Mouse (Mus musculus): ENCODE data around the gene Eaf1. TPM values are rescaled to one million over a fixed set of nuclear protein-coding genes. Genes with fewer than 3 reads are reported as not detected.

Eaf1 gene
- total RNA-seq, 1 experiment = 58.0 TPM

DNA sequence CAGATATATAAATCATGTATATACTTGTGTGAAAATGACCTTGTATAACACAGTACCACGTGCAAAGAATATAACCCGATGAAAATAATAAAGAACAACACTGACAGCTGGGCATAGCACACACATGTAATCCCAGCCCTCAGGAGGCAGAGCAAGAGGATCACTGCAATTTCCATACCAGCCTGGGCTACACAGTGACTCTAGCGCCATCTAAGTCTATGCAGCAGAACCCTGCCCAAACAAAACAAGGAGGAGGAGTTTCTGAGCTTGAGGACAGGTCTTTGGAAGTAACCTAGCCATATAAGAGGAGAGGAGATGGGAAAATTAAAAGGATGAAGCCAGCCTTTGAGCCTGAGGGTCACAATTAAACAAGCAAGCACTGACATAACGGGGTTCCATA lies 24.5 kb upstream of the Eaf1 start:
- no peak overlapping the region for H3K27ac ChIP-seq (ENCODE audit: insufficient read depth, low read depth, low read length, poor library complexity, severe bottlenecking)
- H3K4me1 ChIP-seq (ENCODE audit: control insufficient read depth in 2 of 2, insufficient read depth in 2 of 2, low read length in 2 of 2, poor library complexity in 1 of 2) = no peaks in the 10 kb centered on the region
- DNase-seq (ENCODE audit: low read depth, low spot score) = no peak
- H3K4me3 ChIP-seq (ENCODE audit: insufficient read depth in 1 of 2, low read depth in 1 of 2, low read length in 2 of 2, poor library complexity in 1 of 2, severe bottlenecking in 1 of 2) = no peak overlapping the region
- H3K9ac ChIP-seq (ENCODE audit: insufficient read depth, low read depth, low read length, poor library complexity, severe bottlenecking) = no peak overlapping the region
- no peaks in the 10 kb centered on the region for H3K9me3 ChIP-seq (ENCODE audit: control insufficient read depth, insufficient read depth, low read depth, low read length)
- TF ChIP-seq ZNF384 (IDR thresholded peaks at IDR 0.05; ENCODE audit: low read depth, low read length) = no peak
- TF ChIP-seq MAFK (IDR thresholded peaks at IDR 0.05; ENCODE audit: insufficient read depth, low read depth, low read length) = no peak
- TF ChIP-seq CHD2 (IDR thresholded peaks at IDR 0.05; ENCODE audit: low read depth, low read length) = no peak
- TF ChIP-seq ZC3H11A (IDR thresholded peaks at IDR 0.05; ENCODE audit: borderline replicate concordance, low read depth, low read length) = no peak
- TF ChIP-seq HCFC1 (IDR thresholded peaks at IDR 0.05; ENCODE audit: borderline replicate concordance, insufficient read depth, low read length) = no peak
- no peaks in the 10 kb centered on the region for H3K36me3 ChIP-seq (ENCODE audit: control insufficient read depth, insufficient read depth, low read length, poor library complexity, severe bottlenecking)
- in situ Hi-C loops (cut with MboI; ENCODE audit: low sequenced_read_pairs in 2 of 2, unreplicated experiment in 2 of 2) = no loop called here

DNA sequence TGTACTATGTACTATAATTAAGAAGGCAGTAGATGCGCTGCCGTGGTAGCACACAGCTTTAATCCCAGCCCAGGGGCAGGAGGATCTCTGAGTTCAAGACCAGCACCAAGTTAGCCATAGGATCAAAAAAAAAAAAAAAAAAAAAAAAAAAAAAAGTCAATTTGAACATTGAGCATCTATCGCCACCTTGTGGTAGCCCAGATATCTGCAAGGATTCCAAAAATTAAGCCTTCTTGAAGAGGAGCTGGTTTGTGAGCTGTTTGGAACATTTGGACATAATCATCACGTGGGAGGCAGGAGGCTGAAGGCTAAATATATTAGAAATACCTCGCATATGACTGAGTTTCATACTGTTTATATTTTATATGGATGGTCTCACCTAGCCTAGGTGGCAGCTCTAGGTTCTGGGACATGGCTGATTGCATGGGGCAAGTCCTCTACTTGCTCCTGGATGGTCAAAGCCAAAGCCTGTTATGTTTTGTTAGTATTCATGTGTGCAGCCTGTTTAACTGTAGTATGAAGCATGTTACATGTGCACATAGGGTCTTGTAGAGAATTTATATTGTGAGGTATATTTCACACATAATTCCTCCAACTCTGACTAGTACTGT lies 21.6 kb upstream of the Eaf1 start:
- Histone ChIP-seq H3K9me3 (ENCODE audit: control insufficient read depth, insufficient read depth, low read depth, low read length) (no peaks in the 10 kb centered on the region), H3K4me1 (ENCODE audit: control insufficient read depth in 2 of 2, insufficient read depth in 2 of 2, low read length in 2 of 2, poor library complexity in 1 of 2) (no peaks in the 10 kb centered on the region), H3K27ac (ENCODE audit: insufficient read depth, low read depth, low read length, poor library complexity, severe bottlenecking) (no peak overlapping the region), H3K9ac (ENCODE audit: insufficient read depth, low read depth, low read length, poor library complexity, severe bottlenecking) (no peak overlapping the region), H3K36me3 (ENCODE audit: control insufficient read depth, insufficient read depth, low read length, poor library complexity, severe bottlenecking) (no peaks in the 10 kb centered on the region), H3K4me3 (ENCODE audit: insufficient read depth in 1 of 2, low read depth in 1 of 2, low read length in 2 of 2, poor library complexity in 1 of 2, severe bottlenecking in 1 of 2) (no peak overlapping the region)
- TF ChIP-seq CHD2 (IDR thresholded peaks at IDR 0.05; ENCODE audit: low read depth, low read length) (no peak), HCFC1 (IDR thresholded peaks at IDR 0.05; ENCODE audit: borderline replicate concordance, insufficient read depth, low read length) (no peak), ZC3H11A (IDR thresholded peaks at IDR 0.05; ENCODE audit: borderline replicate concordance, low read depth, low read length) (peak; percentile 34), ZNF384 (IDR thresholded peaks at IDR 0.05; ENCODE audit: low read depth, low read length) (peak; percentile 100), MAFK (IDR thresholded peaks at IDR 0.05; ENCODE audit: insufficient read depth, low read depth, low read length) (peak; percentile 22; the same call in 1 of the 2 replicates)
- peak; percentile 49 for DNase-seq (ENCODE audit: low read depth, low spot score)
- in situ Hi-C loops (cut with MboI; ENCODE audit: low sequenced_read_pairs in 2 of 2, unreplicated experiment in 2 of 2) = no loop called here

DNA sequence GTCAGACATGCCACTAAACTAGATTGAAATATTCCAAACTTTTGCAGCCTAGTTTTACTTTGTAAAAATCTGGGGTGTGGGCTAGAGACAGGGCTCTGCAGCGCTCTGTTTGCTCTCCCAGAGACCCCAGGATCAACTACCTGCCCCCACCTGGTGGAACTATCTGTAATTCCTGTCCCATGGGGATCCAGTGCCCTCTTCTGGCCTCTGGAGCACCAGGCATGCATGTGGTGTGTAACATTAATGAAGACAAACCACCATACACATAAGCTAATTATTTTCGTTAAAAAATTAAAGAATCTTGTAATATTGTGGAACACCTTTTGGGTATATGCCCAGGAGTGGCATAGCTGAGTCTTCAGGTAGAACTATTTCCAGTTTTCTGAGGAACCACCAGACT lies 20.9 kb upstream of the Eaf1 start:
- Histone ChIP-seq H3K27ac (ENCODE audit: insufficient read depth, low read depth, low read length, poor library complexity, severe bottlenecking) (no peak overlapping the region), H3K36me3 (ENCODE audit: control insufficient read depth, insufficient read depth, low read length, poor library complexity, severe bottlenecking) (no peaks in the 10 kb centered on the region), H3K4me3 (ENCODE audit: insufficient read depth in 1 of 2, low read depth in 1 of 2, low read length in 2 of 2, poor library complexity in 1 of 2, severe bottlenecking in 1 of 2) (no peak overlapping the region), H3K4me1 (ENCODE audit: control insufficient read depth in 2 of 2, insufficient read depth in 2 of 2, low read length in 2 of 2, poor library complexity in 1 of 2) (no peaks in the 10 kb centered on the region), H3K9ac (ENCODE audit: insufficient read depth, low read depth, low read length, poor library complexity, severe bottlenecking) (no peak overlapping the region), H3K9me3 (ENCODE audit: control insufficient read depth, insufficient read depth, low read depth, low read length) (no peaks in the 10 kb centered on the region)
- TF ChIP-seq ZNF384 (IDR thresholded peaks at IDR 0.05; ENCODE audit: low read depth, low read length) (no peak), MAFK (IDR thresholded peaks at IDR 0.05; ENCODE audit: insufficient read depth, low read depth, low read length) (no peak), HCFC1 (IDR thresholded peaks at IDR 0.05; ENCODE audit: borderline replicate concordance, insufficient read depth, low read length) (no peak), ZC3H11A (IDR thresholded peaks at IDR 0.05; ENCODE audit: borderline replicate concordance, low read depth, low read length) (no peak), CHD2 (IDR thresholded peaks at IDR 0.05; ENCODE audit: low read depth, low read length) (no peak)
- no peak for DNase-seq (ENCODE audit: low read depth, low spot score)
- in situ Hi-C loops (cut with MboI; ENCODE audit: low sequenced_read_pairs in 2 of 2, unreplicated experiment in 2 of 2) = no loop called here

DNA sequence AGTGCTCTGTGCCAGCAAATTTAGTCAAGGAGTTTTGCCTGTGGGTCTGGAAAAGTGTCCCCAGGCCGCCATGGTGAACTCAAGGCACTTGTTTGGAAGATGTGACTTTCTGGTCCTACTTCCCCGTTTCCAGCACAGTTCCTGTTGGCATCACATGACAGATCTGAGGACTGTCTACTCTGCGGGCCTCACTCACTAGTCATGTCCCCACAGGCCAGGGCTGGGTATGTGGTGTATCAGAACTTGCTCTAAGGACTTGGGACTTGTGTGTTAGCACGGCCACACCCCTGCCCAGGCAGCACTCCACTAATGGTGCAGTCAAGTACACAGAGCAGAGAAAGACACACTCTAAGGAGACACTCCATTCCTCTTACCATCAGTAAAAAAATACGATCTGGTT lies 11.8 kb upstream of the Eaf1 start:
- peaks cover 43% of the 10 kb centered on the region for H3K36me3 ChIP-seq (ENCODE audit: control insufficient read depth, insufficient read depth, low read length, poor library complexity, severe bottlenecking)
- no peaks in the 10 kb centered on the region for H3K9me3 ChIP-seq (ENCODE audit: control insufficient read depth, insufficient read depth, low read depth, low read length)
- no peak for TF ChIP-seq CHD2 (IDR thresholded peaks at IDR 0.05; ENCODE audit: low read depth, low read length)
- no peak for TF ChIP-seq HCFC1 (IDR thresholded peaks at IDR 0.05; ENCODE audit: borderline replicate concordance, insufficient read depth, low read length)
- TF ChIP-seq MAFK (IDR thresholded peaks at IDR 0.05; ENCODE audit: insufficient read depth, low read depth, low read length) = no peak
- no peak for TF ChIP-seq ZNF384 (IDR thresholded peaks at IDR 0.05; ENCODE audit: low read depth, low read length)
- no peak for TF ChIP-seq ZC3H11A (IDR thresholded peaks at IDR 0.05; ENCODE audit: borderline replicate concordance, low read depth, low read length)
- H3K27ac ChIP-seq (ENCODE audit: insufficient read depth, low read depth, low read length, poor library complexity, severe bottlenecking) = no peak overlapping the region
- H3K4me1 ChIP-seq (ENCODE audit: control insufficient read depth in 2 of 2, insufficient read depth in 2 of 2, low read length in 2 of 2, poor library complexity in 1 of 2) = peaks cover 0 to 2% of the 10 kb centered on the region in 2 experiments; a peak in 1 of 4 replicates
- in situ Hi-C loops (cut with MboI; ENCODE audit: low sequenced_read_pairs in 2 of 2, unreplicated experiment in 2 of 2) = no loop called here
- DNase-seq (ENCODE audit: low read depth, low spot score) = no peak
- no peak overlapping the region for H3K9ac ChIP-seq (ENCODE audit: insufficient read depth, low read depth, low read length, poor library complexity, severe bottlenecking)
- no peak overlapping the region for H3K4me3 ChIP-seq (ENCODE audit: insufficient read depth in 1 of 2, low read depth in 1 of 2, low read length in 2 of 2, poor library complexity in 1 of 2, severe bottlenecking in 1 of 2)
